Mouse (Mus musculus): ENCODE data around the gene Acbd5.

GRCm38 (mm10) chr2:23034692-23035435 is 33.1 kb upstream of the Acbd5 start:
- no peak for TF ChIP-seq CTCF (IDR thresholded peaks at IDR 0.05; ENCODE audit: low read depth, low read length)
- TF ChIP-seq EP300 (IDR thresholded peaks at IDR 0.05; ENCODE audit: insufficient read depth, low read depth, low read length) = no peak

Measured in ES-Bruce4 (cell line).